Comparison of ENCODE assay signal across 1 mouse cellular context in the genomic region with DNA sequence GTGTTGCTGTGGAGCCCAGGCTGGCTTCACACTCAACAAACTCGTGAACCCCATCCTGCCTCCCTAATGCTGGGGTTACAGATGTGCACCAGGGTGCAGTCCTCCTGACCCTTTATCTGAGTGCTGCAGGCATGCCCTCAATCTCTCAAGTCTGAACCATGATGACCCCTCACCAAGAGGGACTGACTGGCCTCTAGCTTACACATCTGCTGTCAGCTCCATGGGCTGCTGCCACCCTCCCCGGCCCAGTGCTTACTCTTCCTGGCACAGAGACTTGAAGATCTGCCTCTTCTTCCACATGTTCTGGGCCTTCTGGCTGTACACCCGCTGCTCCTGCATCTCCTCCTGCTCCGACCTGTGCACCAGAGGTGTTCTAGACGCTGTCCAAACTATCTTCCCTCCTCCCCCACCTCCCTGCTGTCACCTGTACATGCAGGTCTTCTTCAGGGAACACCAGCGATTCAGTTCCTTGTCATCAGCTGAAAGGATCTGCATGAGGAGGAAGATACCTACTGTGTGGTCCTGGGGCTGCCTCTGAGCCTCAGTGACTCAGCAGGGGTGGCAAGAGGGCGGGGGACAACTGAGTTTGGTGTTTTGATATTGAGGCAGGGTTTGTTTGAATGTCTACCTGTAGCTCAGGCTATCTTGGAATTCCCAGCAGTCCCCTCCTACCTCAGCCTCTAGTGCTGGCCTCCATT.
TF ChIP-seq lines count a peak whose summit lies in the region.

No protein-coding gene starts in this region.

TF ChIP-seq in MEL, 35 proteins besides CTCF, POLR2A, EP300 and RAD21:
- TF ChIP-seq ZNF384 (IDR thresholded peaks at IDR 0.05; ENCODE audit: low read depth, low read length) (no peak), MAFK (IDR thresholded peaks at IDR 0.05; ENCODE audit: borderline replicate concordance, low read depth, low read length) (no peak), MYC (IDR thresholded peaks at IDR 0.05; ENCODE audit: low read depth, low read length) (no peak), ETS1 (IDR thresholded peaks at IDR 0.05; ENCODE audit: low read depth, low read length) (no peak), POLR2AphosphoS2 (IDR thresholded peaks at IDR 0.05; ENCODE audit: low read length) (peak; percentile 46), MAX (IDR thresholded peaks at IDR 0.05; ENCODE audit: low read length) (no peak), ZMIZ1 (IDR thresholded peaks at IDR 0.05; ENCODE audit: low read depth, low read length) (peak; percentile 26; the same call in 1 of the 2 replicates), MEF2A (IDR thresholded peaks at IDR 0.05; ENCODE audit: extremely low read depth, insufficient replicate concordance, low read depth, low read length, poor library complexity, severe bottlenecking) (no peak), ZC3H11A (IDR thresholded peaks at IDR 0.05; ENCODE audit: low read depth, low read length) (no peak), KAT2A (conservative IDR thresholded peaks at IDR 0.05; ENCODE audit: low read depth, low read length) (no peak), NRF1 (IDR thresholded peaks at IDR 0.05; ENCODE audit: insufficient read depth, low read depth, low read length, poor library complexity, severe bottlenecking) (no peak), GABPA (IDR thresholded peaks at IDR 0.05; ENCODE audit: low read depth, low read length) (no peak), USF2 (IDR thresholded peaks at IDR 0.05; ENCODE audit: borderline replicate concordance in 1 of 2, insufficient read depth in 1 of 2, low read depth in 1 of 2, low read length in 2 of 2) (no peak), USF1 (IDR thresholded peaks at IDR 0.05; ENCODE audit: low read depth, low read length) (no peak), SIN3A (IDR thresholded peaks at IDR 0.05; ENCODE audit: low read length) (0 out of 2 replicates have a peak, but pooled peaks have one; percentile 37), RCOR1 (IDR thresholded peaks at IDR 0.05; ENCODE audit: low read depth, low read length) (no peak), GATA1 (IDR thresholded peaks at IDR 0.05; ENCODE audit: low read depth, low read length) (no peak), NELFE (IDR thresholded peaks at IDR 0.05; ENCODE audit: low read depth, low read length) (peak; percentile 38; the same call in 1 of the 2 replicates), ELF1 (IDR thresholded peaks at IDR 0.05; ENCODE audit: low read depth, low read length) (no peak), MAZ (IDR thresholded peaks at IDR 0.05; ENCODE audit: low read depth, low read length) (no peak), HCFC1 (IDR thresholded peaks at IDR 0.05; ENCODE audit: low read depth, low read length) (no peak), ZKSCAN1 (IDR thresholded peaks at IDR 0.05; ENCODE audit: low read depth, low read length) (peak; percentile 92), TAL1 (IDR thresholded peaks at IDR 0.05; ENCODE audit: low read length) (peak; percentile 54; the same call in 1 of the 2 replicates), MYB (IDR thresholded peaks at IDR 0.05; ENCODE audit: low read depth, low read length) (no peak), JUND (IDR thresholded peaks at IDR 0.05; ENCODE audit: low read depth, low read length) (no peak), TBP (IDR thresholded peaks at IDR 0.05; ENCODE audit: low read depth, low read length) (peak; percentile 40; the same call in 1 of the 2 replicates), BHLHE40 (IDR thresholded peaks at IDR 0.05; ENCODE audit: borderline replicate concordance, low read depth, low read length) (no peak), E2F4 (IDR thresholded peaks at IDR 0.05; ENCODE audit: borderline replicate concordance, low read depth, low read length) (no peak), SMC3 (IDR thresholded peaks at IDR 0.05; ENCODE audit: low read depth, low read length) (peak; percentile 19; the same call in 1 of the 2 replicates), UBTF (IDR thresholded peaks at IDR 0.05; ENCODE audit: borderline replicate concordance, insufficient read depth, low read depth, low read length) (no peak), CHD2 (IDR thresholded peaks at IDR 0.05; ENCODE audit: low read length) (no peak)
